Comparison of ENCODE assay signal across 8 mouse cellular contexts in genomic region chr17:86769330-86770211, GRCm38 (mm10). TPM values are rescaled to one million over a fixed set of nuclear protein-coding genes. Genes with fewer than 3 reads are reported as not detected.
DNase-seq lines count a peak whose midpoint lies in the region; ATAC-seq and TF ChIP-seq lines count a peak whose summit lies in the region.

No protein-coding gene starts in this region.

- H3K9ac ChIP-seq in hindbrain, postnatal 0 days (replicated peaks; ENCODE audit: low read length), result no peak overlapping the region
- H3K9ac ChIP-seq in hindbrain, embryonic 11.5 days (ENCODE audit: low read depth, low read length), result no peak overlapping the region
- H3K9ac ChIP-seq in stomach, embryonic 14.5 days (replicated peaks; ENCODE audit: low read depth, low read length), result no peak overlapping the region
- H3K9ac ChIP-seq in forebrain, embryonic 11.5 days (ENCODE audit: low read length), result no peak overlapping the region

- no peak overlapping the region for H3K27ac ChIP-seq in hindbrain, postnatal 0 days
- H3K27ac ChIP-seq in hindbrain, embryonic 11.5 days (ENCODE audit: low read depth, low read length), result no peak overlapping the region
- no peak overlapping the region for H3K27ac ChIP-seq in stomach, embryonic 14.5 days (ENCODE audit: low read length)
- no peak overlapping the region; the same call in 1 of the 2 replicates for H3K27ac ChIP-seq in cerebellum, adult 2 months (ENCODE audit: insufficient read depth, low read length)
- H3K27ac ChIP-seq in forebrain, embryonic 11.5 days (ENCODE audit: low read depth, low read length), result no peak overlapping the region

- no peak for TF ChIP-seq POLR2A in brain, embryonic 14.5 days (IDR thresholded peaks at IDR 0.05; ENCODE audit: borderline replicate concordance, extremely low read depth, insufficient read depth, insufficient read length, poor library complexity, severe bottlenecking)
- TF ChIP-seq POLR2A in cerebellum, adult 2 months (IDR thresholded peaks at IDR 0.05; ENCODE audit: borderline replicate concordance, insufficient read depth, low read length), result no peak

- no peak for TF ChIP-seq CTCF in hindbrain, postnatal 0 days (IDR thresholded peaks at IDR 0.05; ENCODE audit: low read depth)
- no peak for TF ChIP-seq CTCF in brain, embryonic 14.5 days (IDR thresholded peaks at IDR 0.05; ENCODE audit: borderline replicate concordance, extremely low read depth, insufficient read depth, insufficient read length)
- no peak for TF ChIP-seq CTCF in cerebellum, adult 2 months (IDR thresholded peaks at IDR 0.05; ENCODE audit: borderline replicate concordance, insufficient read depth, low read depth, low read length)

- no peak overlapping the region for H3K4me2 ChIP-seq in hindbrain, postnatal 0 days (ENCODE audit: low read depth, low read length)
- no peak overlapping the region for H3K4me2 ChIP-seq in hindbrain, embryonic 11.5 days (replicated peaks; ENCODE audit: low read depth, low read length)
- no peak overlapping the region for H3K4me2 ChIP-seq in stomach, embryonic 14.5 days (replicated peaks; ENCODE audit: low read depth, low read length)
- no peak overlapping the region for H3K4me2 ChIP-seq in forebrain, embryonic 11.5 days (ENCODE audit: low read depth, low read length, severe bottlenecking)

- ATAC-seq in hindbrain, postnatal 0 days, result peak; percentile 55; the same call in 1 of the 2 replicates
- ATAC-seq in hindbrain, embryonic 11.5 days (ENCODE audit: low FRiP score), result no peak
- ATAC-seq in stomach, embryonic 14.5 days (ENCODE audit: insufficient number of reproducible peaks, insufficient read depth, low FRiP score, low read depth), result 0 out of 2 replicates have a peak, but pooled peaks have one; percentile 44
- ATAC-seq in forebrain, embryonic 11.5 days (replicated peaks; ENCODE audit: low FRiP score), result no peak

- DNase-seq in hindbrain, postnatal 0 days (ENCODE audit: low spot score), result no peak
- DNase-seq in hindbrain, embryonic 11.5 days (ENCODE audit: low spot score), result no peak
- DNase-seq in brain, embryonic 14.5 days (ENCODE audit: low read depth), result peak; percentile 21
- peak; percentile 82 for DNase-seq in heart, postnatal 10 days
- peak; percentile 47 for DNase-seq in liver
- DNase-seq in cerebellum, adult 2 months, result no peak
- DNase-seq in forebrain, embryonic 11.5 days (ENCODE audit: low spot score), result no peak

- H3K27me3 ChIP-seq in hindbrain, postnatal 0 days (ENCODE audit: insufficient read depth, low read length), result no peaks in the 10 kb centered on the region
- no peaks in the 10 kb centered on the region for H3K27me3 ChIP-seq in hindbrain, embryonic 11.5 days (ENCODE audit: control insufficient read depth, insufficient read depth, low read length)
- no peaks in the 10 kb centered on the region for H3K27me3 ChIP-seq in stomach, embryonic 14.5 days (ENCODE audit: control insufficient read depth, insufficient read depth, low read length)
- no peaks in the 10 kb centered on the region for H3K27me3 ChIP-seq in cerebellum, adult 2 months (ENCODE audit: control insufficient read depth, insufficient read depth, low read length)
- H3K27me3 ChIP-seq in forebrain, embryonic 11.5 days (ENCODE audit: control insufficient read depth, insufficient read depth, low read length), result no peaks in the 10 kb centered on the region

- 0 out of 2 replicates have a peak, but pooled peaks cover 6% of the 10 kb centered on the region for H3K4me1 ChIP-seq in hindbrain, postnatal 0 days (ENCODE audit: insufficient read depth, low read length)
- H3K4me1 ChIP-seq in hindbrain, embryonic 11.5 days (replicated peaks; ENCODE audit: control insufficient read depth, insufficient read depth, low read length), result no peaks in the 10 kb centered on the region
- peaks cover 9% of the 10 kb centered on the region; the same call in 1 of the 2 replicates for H3K4me1 ChIP-seq in stomach, embryonic 14.5 days (ENCODE audit: control insufficient read depth, insufficient read depth, low read length)
- H3K4me1 ChIP-seq in cerebellum, adult 2 months (ENCODE audit: control insufficient read depth, insufficient read depth, low read length), result 0 out of 2 replicates have a peak, but pooled peaks cover 5% of the 10 kb centered on the region
- no peaks in the 10 kb centered on the region for H3K4me1 ChIP-seq in forebrain, embryonic 11.5 days (replicated peaks; ENCODE audit: control insufficient read depth, insufficient read depth, low read length)

- 71% methylated on average over 16 of the region's 16 CpGs for WGBS in hindbrain, postnatal 0 days
- WGBS in hindbrain, embryonic 11.5 days, result 78% methylated on average over 16 of the region's 16 CpGs
- WGBS in stomach, embryonic 14.5 days, result 65% methylated on average over 16 of the region's 16 CpGs
- 73% methylated on average over 16 of the region's 16 CpGs for WGBS in cerebellum, adult 2 months
- 77% methylated on average over 16 of the region's 16 CpGs for WGBS in forebrain, embryonic 11.5 days

- intact Hi-C loops in heart, postnatal 10 days (cut with DNase I), result loop anchor here (1.0 kb wide), 1 partner anchor 14 kb away; no protein-coding TSS in a partner anchor

- H3K36me3 ChIP-seq in hindbrain, postnatal 0 days (ENCODE audit: insufficient read depth, low read length), result no peaks in the 10 kb centered on the region
- H3K36me3 ChIP-seq in hindbrain, embryonic 11.5 days (ENCODE audit: control insufficient read depth, insufficient read depth, low read length), result no peaks in the 10 kb centered on the region
- H3K36me3 ChIP-seq in stomach, embryonic 14.5 days (ENCODE audit: control insufficient read depth, insufficient read depth, low read length), result no peaks in the 10 kb centered on the region
- no peaks in the 10 kb centered on the region for H3K36me3 ChIP-seq in forebrain, embryonic 11.5 days (ENCODE audit: control insufficient read depth, insufficient read depth, low read length)

- H3K4me3 ChIP-seq in hindbrain, postnatal 0 days (ENCODE audit: low read length), result no peak overlapping the region
- no peak overlapping the region for H3K4me3 ChIP-seq in hindbrain, embryonic 11.5 days (ENCODE audit: low read depth, low read length)
- no peak overlapping the region for H3K4me3 ChIP-seq in stomach, embryonic 14.5 days (ENCODE audit: low read depth, low read length)
- no peak overlapping the region for H3K4me3 ChIP-seq in cerebellum, adult 2 months (replicated peaks; ENCODE audit: insufficient read depth, low read depth, low read length)
- no peak overlapping the region for H3K4me3 ChIP-seq in forebrain, embryonic 11.5 days (ENCODE audit: low read depth, low read length)

- no peaks in the 10 kb centered on the region for H3K9me3 ChIP-seq in hindbrain, postnatal 0 days (ENCODE audit: low read length)
- no peaks in the 10 kb centered on the region for H3K9me3 ChIP-seq in hindbrain, embryonic 11.5 days (ENCODE audit: control insufficient read depth, low read length)
- H3K9me3 ChIP-seq in stomach, embryonic 14.5 days (ENCODE audit: control insufficient read depth, low read depth, low read length), result no peaks in the 10 kb centered on the region
- H3K9me3 ChIP-seq in forebrain, embryonic 11.5 days (ENCODE audit: control insufficient read depth, low read length), result no peaks in the 10 kb centered on the region

RNA-seq across cellular contexts. Expression of gene Epas1, which starts 16.1 kb away (rescaled TPM):
- 16.7 and 18.1 TPM in 2 replicates for total RNA-seq in hindbrain, postnatal 0 days (2014; rRNA removed)
- polyA plus RNA-seq in hindbrain, postnatal 0 days (2015; fragmentation: Nextera tagmentation; extraction: Ambion mirVana), result 5.3 and 5.6 TPM in 2 replicates
- 6.4 and 8.4 TPM in 2 replicates for polyA plus RNA-seq in hindbrain, embryonic 11.5 days (2014; fragmentation: Nextera tagmentation; extraction: Ambion mirVana)
- 7.4 and 19.2 TPM in 2 replicates for polyA plus RNA-seq in brain, embryonic 14.5 days (2012; rRNA removed)
- total RNA-seq in heart, postnatal 10 days (2021), result 100 to 1,000 TPM; 222 to 225 TPM
- 8.4 and 9.5 TPM in 2 replicates for polyA plus RNA-seq in stomach, embryonic 14.5 days (2014; fragmentation: Nextera tagmentation; extraction: Ambion mirVana)
- 63.0 and 71.1 TPM in 2 replicates for polyA plus RNA-seq in cerebellum, adult 2 months (2012; rRNA removed)
- 6.9 TPM in 2 replicates for polyA plus RNA-seq in forebrain, embryonic 11.5 days (2014; fragmentation: Nextera tagmentation; extraction: Ambion mirVana)

Comparison
In these comparisons a context has a peak if more than half of its experiments do, and no peak if none do; other contexts are left out.
1. ATAC-seq: peak in hindbrain, postnatal 0 days (single experiment) and stomach, embryonic 14.5 days (single experiment); none in hindbrain, embryonic 11.5 days (single experiment) and forebrain, embryonic 11.5 days (single experiment).
2. DNase-seq: peak in brain, embryonic 14.5 days (single experiment), heart, postnatal 10 days (2 of 2) and liver (single experiment); none in hindbrain, postnatal 0 days (single experiment), hindbrain, embryonic 11.5 days (single experiment), cerebellum, adult 2 months (0 of 2) and forebrain, embryonic 11.5 days (single experiment).